ENCODE assay signal across 11 mouse cellular contexts in genomic region chr13:83739131-83739530, GRCm38 (mm10).
DNase-seq lines count a peak whose midpoint lies in the region; ATAC-seq and TF ChIP-seq lines count a peak whose summit lies in the region.
"Had no signal": no experiment of that assay in that cellular context is flagged by ENCODE, and none has a peak within 500 bp of the region (broad histone marks: within the 10 kb centered on the region; RNA-seq: fewer than 3 reads in every experiment).

No protein-coding gene starts in this region.

- ATAC-seq in heart, embryonic 15.5 days (replicated peaks; ENCODE audit: insufficient number of reproducible peaks, insufficient read depth, low FRiP score, low read depth), result no peak
- no peak for ATAC-seq in forebrain, postnatal 0 days
- ATAC-seq in midbrain, embryonic 13.5 days, result no peak

- no peaks in the 10 kb centered on the region for H3K36me3 ChIP-seq in heart, embryonic 15.5 days
- H3K36me3 ChIP-seq in forebrain, postnatal 0 days (ENCODE audit: insufficient read depth), result peaks cover 21% of the 10 kb centered on the region
- H3K36me3 ChIP-seq in midbrain, embryonic 13.5 days, result peaks cover 19% of the 10 kb centered on the region

- H3K9ac ChIP-seq in heart, embryonic 15.5 days, result no peak overlapping the region
- H3K9ac ChIP-seq in forebrain, postnatal 0 days, result peak overlapping the region; percentile 100
- peak overlapping the region; percentile 97 for H3K9ac ChIP-seq in midbrain, embryonic 13.5 days (replicated peaks)
- H3K9ac ChIP-seq: liver, embryonic 14.5 days had no signal

- H3K4me1 ChIP-seq in heart, embryonic 15.5 days (replicated peaks), result peaks cover 9% of the 10 kb centered on the region; the same call in 1 of the 2 replicates
- no peaks in the 10 kb centered on the region for H3K4me1 ChIP-seq in forebrain, postnatal 0 days (ENCODE audit: insufficient read depth)
- peaks cover 22% of the 10 kb centered on the region; the same call in 1 of the 2 replicates for H3K4me1 ChIP-seq in midbrain, embryonic 13.5 days (replicated peaks)

- H3K4me2 ChIP-seq in heart, embryonic 15.5 days, result peak overlapping the region; percentile 56
- H3K4me2 ChIP-seq in forebrain, postnatal 0 days (ENCODE audit: low read depth), result peak overlapping the region; percentile 71
- peak overlapping the region; percentile 88 for H3K4me2 ChIP-seq in midbrain, embryonic 13.5 days (replicated peaks)

- H3K27me3 ChIP-seq in heart, embryonic 15.5 days, result peaks cover 72% of the 10 kb centered on the region
- H3K27me3 ChIP-seq in forebrain, postnatal 0 days (ENCODE audit: insufficient read depth, low read length), result no peaks in the 10 kb centered on the region
- no peaks in the 10 kb centered on the region for H3K27me3 ChIP-seq in midbrain, embryonic 13.5 days

- intact Hi-C loops in heart, postnatal 10 days (cut with DNase I), result no loop called here

- H3K9me3 ChIP-seq in heart, embryonic 15.5 days (replicated peaks), result no peaks in the 10 kb centered on the region
- no peaks in the 10 kb centered on the region for H3K9me3 ChIP-seq in forebrain, postnatal 0 days (ENCODE audit: low read length)
- H3K9me3 ChIP-seq in midbrain, embryonic 13.5 days, result no peaks in the 10 kb centered on the region

- no peak for DNase-seq in heart, postnatal 10 days
- DNase-seq in brain, adult 2 months (ENCODE audit: low read depth, low spot score), result peak; percentile 49
- no peak for DNase-seq in forebrain, postnatal 0 days
- DNase-seq in right cerebral cortex, postnatal 25 days, result no peak
- DNase-seq in natural killer cell, adult 2 months (ENCODE audit: low spot score in 2 of 2), result no peak
- DNase-seq in frontal cortex, postnatal 36 days (ENCODE audit: low spot score in 2 of 2), result no peak
- DNase-seq: adrenal gland, adult 8-10 months; kidney, adult 11 months had no signal

- no peak overlapping the region for H3K27ac ChIP-seq in heart, embryonic 15.5 days
- H3K27ac ChIP-seq in forebrain, postnatal 0 days (ENCODE audit: low read depth, low read length), result peak overlapping the region; percentile 98
- peak overlapping the region; percentile 98 for H3K27ac ChIP-seq in midbrain, embryonic 13.5 days
- H3K27ac ChIP-seq: liver, embryonic 14.5 days had no signal

- TF ChIP-seq CTCF in forebrain, postnatal 0 days (IDR thresholded peaks at IDR 0.05; ENCODE audit: low read depth), result no peak

- H3K4me3 ChIP-seq in heart, embryonic 15.5 days, result peak overlapping the region; percentile 41
- H3K4me3 ChIP-seq in forebrain, postnatal 0 days (ENCODE audit: low read depth, low read length), result peak overlapping the region; percentile 48
- H3K4me3 ChIP-seq in midbrain, embryonic 13.5 days (replicated peaks), result peak overlapping the region; percentile 51

- WGBS in heart, embryonic 15.5 days, result 16% methylated on average over 3 of the region's 3 CpGs
- 0% methylated on average over 3 of the region's 3 CpGs for WGBS in forebrain, postnatal 0 days
- WGBS in midbrain, embryonic 13.5 days, result 2% methylated on average over 3 of the region's 3 CpGs
